Mouse (Mus musculus) adrenal gland, postnatal 4 days (tissue): ENCODE data around the gene Kat14. TPM values are rescaled to one million over a fixed set of nuclear protein-coding genes. Genes with fewer than 3 reads are reported as not detected.

Experiments used
- DNase-seq, 2 experiments: peaks; one replicate each; pipeline ENCODE4 v3.0.0; 2021 to 2022; ENCODE audit warnings: low spot score in 2 of 2, mixed read lengths in 2 of 2
- total RNA-seq, 2 experiments: library from RNA; stranded (reverse); gene quantifications; 2 replicates each; pipeline ENCODE4 v1.2.3; 2021

Gene Kat14
- total RNA-seq, 2 experiments from 2014 or later: 40.4 to 40.5 TPM

GRCm38 (mm10) chr2:144450378-144450777 is 81.6 kb downstream of the Kat14 start:
- DNase-seq: no peak

- DNase-seq: peak; percentile 40 to 63
Observed at GRCm38 (mm10) chr2:144452364-144453008, 83.7 kb downstream of the Kat14 start.

Other genes starting within 250 kb of the Kat14 start
- 10 to 100 TPM; 16.5 to 17.1 TPM for gene Mgme1, start 98.3 kb upstream of the Kat14 start, total RNA-seq
- 100 to 1,000 TPM; 136 to 138 TPM for gene Snx5, start 98.1 kb upstream of the Kat14 start, total RNA-seq
- gene Ovol2, start 36.8 kb upstream of the Kat14 start, total RNA-seq: under 1 TPM in 1 of 2 experiments, not detected in 1; 0.50 TPM
- gene Pet117, start within 50 bp of the Kat14 start, total RNA-seq: 10 to 100 TPM in 1 of 2 experiments, 1 to 10 TPM in 1; 3.4 to 11.8 TPM
- gene Dzank1, start 158.4 kb downstream of the Kat14 start, total RNA-seq: 1 to 10 TPM; 4.1 to 5.7 TPM
- 10 to 100 TPM; 30.5 to 31.6 TPM for gene Polr3f, start 158.7 kb downstream of the Kat14 start, total RNA-seq
- 10 to 100 TPM; 36.2 to 37.7 TPM for gene Rbbp9, start 181.9 kb downstream of the Kat14 start, total RNA-seq
- 10 to 100 TPM; 63.6 to 82.4 TPM for gene Sec23b, start 187.2 kb downstream of the Kat14 start, total RNA-seq
- gene Smim26, start 225.1 kb downstream of the Kat14 start, total RNA-seq: 10 to 100 TPM; 37.4 to 38.3 TPM
- 10 to 100 TPM; 25.5 to 26.9 TPM for gene Dtd1, start 230.9 kb downstream of the Kat14 start, total RNA-seq